Mouse (Mus musculus) lung, postnatal 36 days (tissue): Measurements from ENCODE around the gene 1300017J02Rik.

ENCODE experiments used
- DNase-seq: peaks from one replicate; pipeline ENCODE4 v3.0.0; 2022; ENCODE audit warnings: mixed read lengths

1300017J02Rik gene

DNA sequence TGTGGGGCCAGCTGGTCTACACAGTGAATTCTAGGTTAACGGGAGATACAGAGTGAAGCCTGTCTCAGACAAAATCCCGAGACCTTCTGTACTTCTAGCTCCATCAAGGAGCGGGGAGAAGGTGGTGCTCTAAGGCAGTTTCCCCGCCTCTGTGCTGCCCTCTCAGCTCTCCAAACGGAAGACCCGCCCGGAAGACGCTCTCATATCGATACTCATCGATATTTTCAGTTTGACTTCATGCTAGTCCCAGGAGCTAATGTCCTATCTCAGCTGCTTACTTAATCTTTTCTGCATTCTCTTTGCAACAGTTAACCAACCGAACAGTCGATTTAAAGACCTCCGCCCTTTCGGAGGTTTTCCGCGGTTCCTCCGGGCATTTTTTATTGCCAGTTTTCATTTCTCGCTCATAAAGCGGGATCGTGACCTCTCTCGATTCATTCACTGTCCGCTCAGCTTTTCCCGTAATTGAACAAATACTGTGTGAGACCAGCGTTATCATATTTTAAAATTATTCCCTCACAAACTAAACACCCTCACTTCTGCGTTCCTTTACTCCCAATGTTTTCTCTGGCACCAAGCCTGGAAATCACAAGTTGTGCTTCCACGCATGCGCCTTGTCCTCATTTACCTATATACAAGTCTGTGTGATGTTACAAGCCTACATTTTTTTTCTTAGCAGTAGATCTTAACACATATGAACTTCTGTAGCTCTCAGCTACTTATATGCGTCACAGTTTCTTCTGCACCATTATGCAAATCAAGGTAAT lies 92.0 kb downstream of the 1300017J02Rik start:
- peak; percentile 53 for DNase-seq

DNA sequence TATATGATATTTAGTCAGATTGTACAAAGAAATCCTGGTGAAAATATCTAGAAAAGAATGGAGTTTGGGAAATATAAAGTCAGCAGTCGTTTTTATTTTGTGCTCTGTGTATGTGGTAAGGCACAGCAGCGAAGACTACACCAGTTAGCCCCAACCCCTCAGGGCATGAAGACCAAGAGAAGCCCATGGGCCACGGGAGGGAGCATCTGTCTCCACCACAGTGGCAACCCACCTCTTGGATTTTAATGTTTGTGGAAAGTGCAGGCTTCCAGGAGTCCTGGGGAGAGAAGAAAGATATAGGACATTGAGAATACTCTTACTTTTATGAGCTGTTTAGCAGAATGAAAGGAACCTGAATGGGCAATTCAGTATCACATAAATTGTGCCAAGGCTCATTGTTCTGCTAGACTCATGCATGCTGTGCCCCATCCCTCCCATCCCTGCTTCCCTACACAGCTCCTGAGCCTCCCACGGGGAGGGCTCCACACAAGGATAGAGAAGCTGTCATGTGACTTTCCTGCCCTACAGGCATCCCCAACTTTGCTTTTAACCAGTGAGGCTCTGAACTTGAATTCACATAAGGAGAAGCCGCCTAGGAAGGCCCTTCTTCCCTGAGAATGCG lies 96.0 kb downstream of the 1300017J02Rik start:
- no peak for DNase-seq

DNA sequence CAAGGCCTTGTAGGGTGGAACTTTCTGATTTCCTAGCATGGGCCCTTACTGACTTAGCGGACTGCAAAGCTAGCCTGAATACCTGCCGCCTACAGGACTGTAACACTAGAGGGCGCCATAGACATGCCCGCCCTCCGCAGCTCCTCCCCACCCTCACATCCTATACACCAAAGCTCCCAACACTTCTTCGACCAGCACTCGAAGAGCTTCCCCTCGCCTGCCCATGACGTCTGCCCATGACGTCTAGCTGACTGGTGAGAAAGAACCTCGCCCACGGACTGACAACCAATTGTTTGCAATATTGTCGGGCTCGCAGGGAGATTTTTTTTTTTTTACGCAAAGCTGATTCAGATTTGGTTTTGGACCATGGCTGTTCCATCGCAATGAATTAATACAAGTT lies 97.0 kb downstream of the 1300017J02Rik start:
- DNase-seq: peak; percentile 82

- no peak for DNase-seq
These were observed 99.1 kb downstream of the 1300017J02Rik start for GRCm38 (mm10) chr9:103205786-103206185.

GRCm38 (mm10) chr9:103201561-103202260 lies 103.2 kb downstream of the 1300017J02Rik start, which contains the start of gene Srprb:
Srprb (minus strand) TSS chr9:103202137.
- DNase-seq: peak; percentile 97
